Mouse (Mus musculus): Measurements from ENCODE around the gene Cd19.

DNA sequence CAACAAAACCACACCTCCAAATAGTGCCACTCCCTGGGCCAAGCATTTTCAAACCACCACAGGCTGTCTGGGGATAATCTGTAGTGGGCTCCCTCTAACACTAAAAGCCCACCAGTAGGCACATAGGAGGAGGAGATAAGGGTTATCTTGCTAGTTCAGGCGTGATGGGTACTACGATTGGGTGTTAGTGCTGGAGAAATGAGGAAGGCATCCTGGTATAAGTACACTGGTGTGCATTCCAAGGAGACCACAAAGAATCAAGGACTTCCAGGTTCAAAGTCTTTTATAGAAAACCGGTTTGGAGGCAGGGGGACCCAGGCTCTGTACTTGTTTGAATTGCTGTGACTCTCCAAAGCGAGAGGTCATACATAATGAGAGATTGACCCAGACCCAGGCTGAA is 13.5 kb upstream of the Cd19 start:
- TF ChIP-seq EP300 (IDR thresholded peaks at IDR 0.05; ENCODE audit: low read depth): peak; percentile 54; the same call in 1 of the 2 replicates
- no peak for TF ChIP-seq CTCF (IDR thresholded peaks at IDR 0.05; ENCODE audit: low read depth)
